Mouse (Mus musculus): Measurements from ENCODE around the gene Gnl2. TPM values are rescaled to one million over a fixed set of nuclear protein-coding genes. Genes with fewer than 3 reads are reported as not detected.

The Gnl2 gene
- total RNA-seq, 2 experiments from 2014 or later: 30.6 to 61.7 TPM

GRCm38 (mm10) chr4:125078698-125079097 lies 62.3 kb downstream of the Gnl2 start:
- no peak for ATAC-seq (ENCODE audit: poor library complexity, severe bottlenecking)

- ATAC-seq (ENCODE audit: poor library complexity, severe bottlenecking): peak; percentile 90
These were observed 68.3 kb downstream of the Gnl2 start, which contains the start of gene Meaf6 for GRCm38 (mm10) chr4:125084403-125085345. Gene Meaf6 (plus strand): TSS chr4:125085134.

GRCm38 (mm10) chr4:125085346-125085841 lies 69.0 kb downstream of the Gnl2 start:
- peak; percentile 84 for ATAC-seq (ENCODE audit: poor library complexity, severe bottlenecking)

- ATAC-seq (ENCODE audit: poor library complexity, severe bottlenecking): no peak
These were observed 76.6 kb downstream of the Gnl2 start for GRCm38 (mm10) chr4:125093031-125093430.

GRCm38 (mm10) chr4:125096066-125096465 lies 79.7 kb downstream of the Gnl2 start:
- ATAC-seq (ENCODE audit: poor library complexity, severe bottlenecking): no peak

GRCm38 (mm10) chr4:125097412-125097811 lies 81.0 kb downstream of the Gnl2 start:
- no peak for ATAC-seq (ENCODE audit: poor library complexity, severe bottlenecking)

GRCm38 (mm10) chr4:125099458-125099857 lies 83.1 kb downstream of the Gnl2 start:
- ATAC-seq (ENCODE audit: poor library complexity, severe bottlenecking): peak; percentile 76

DNA sequence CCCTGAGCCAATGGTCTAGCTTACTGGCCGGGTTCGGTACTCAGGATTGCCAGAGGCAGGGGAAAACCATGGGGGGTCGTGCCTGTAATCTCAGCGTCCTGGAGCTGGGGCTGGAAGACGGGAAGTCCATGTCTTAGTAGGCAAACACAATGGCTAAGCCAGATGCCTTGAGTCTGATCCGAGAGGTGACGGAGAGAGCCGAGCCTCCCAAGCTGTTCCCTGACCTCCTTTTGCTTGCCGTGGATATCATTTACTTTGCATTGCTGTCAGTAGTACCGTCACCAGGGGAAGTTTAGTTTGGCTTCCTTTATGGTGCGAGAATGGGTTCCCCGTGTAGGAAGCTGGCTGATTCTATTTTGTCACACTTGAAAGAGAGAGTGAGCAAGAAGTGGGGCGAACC lies 84.9 kb downstream of the Gnl2 start:
- no peak for ATAC-seq (ENCODE audit: poor library complexity, severe bottlenecking)

Other genes starting within 250 kb of the Gnl2 start
- gene Mtf1, start 214.5 kb upstream of the Gnl2 start, total RNA-seq (2015): 22.8 and 25.4 TPM in 2 replicates
- gene Mtf1, start 214.5 kb upstream of the Gnl2 start, total RNA-seq (2017): 24.5 and 24.9 TPM in 2 replicates
- 19.7 and 21.3 TPM in 2 replicates for gene Yrdc, start 165.9 kb upstream of the Gnl2 start, total RNA-seq (2015)
- gene Yrdc, start 165.9 kb upstream of the Gnl2 start, total RNA-seq (2017): 19.1 and 48.6 TPM in 2 replicates
- gene 1110065P20Rik, start 165.4 kb upstream of the Gnl2 start, total RNA-seq (2015): 5.8 and 6.3 TPM in 2 replicates
- gene 1110065P20Rik, start 165.4 kb upstream of the Gnl2 start, total RNA-seq (2017): 1.6 and 1.7 TPM in 2 replicates
- gene Maneal, start 154.4 kb upstream of the Gnl2 start, total RNA-seq (2015): 0.93 TPM in 1 of 2 replicates, not detected in the other
- not detected in 2 replicates for gene Maneal, start 154.4 kb upstream of the Gnl2 start, total RNA-seq (2017)
- gene Epha10, start 135.7 kb upstream of the Gnl2 start, total RNA-seq (2015): not detected in 2 replicates
- not detected in 2 replicates for gene Epha10, start 135.7 kb upstream of the Gnl2 start, total RNA-seq (2017)
- gene 9930104L06Rik, start 79.5 kb upstream of the Gnl2 start, total RNA-seq (2015): 2.4 and 4.0 TPM in 2 replicates
- gene 9930104L06Rik, start 79.5 kb upstream of the Gnl2 start, total RNA-seq (2017): 6.7 and 7.8 TPM in 2 replicates
- gene Cdca8, start 77.3 kb upstream of the Gnl2 start, total RNA-seq (2015): 109 and 126 TPM in 2 replicates
- gene Cdca8, start 77.3 kb upstream of the Gnl2 start, total RNA-seq (2017): 116 and 152 TPM in 2 replicates
- 9.5 and 11.9 TPM in 2 replicates for gene Rspo1, start 30.2 kb upstream of the Gnl2 start, total RNA-seq (2015)
- gene Rspo1, start 30.2 kb upstream of the Gnl2 start, total RNA-seq (2017): 4.8 and 5.9 TPM in 2 replicates
- gene Dnali1, start 49.1 kb downstream of the Gnl2 start, total RNA-seq (2015): not detected in 2 replicates
- not detected in 2 replicates for gene Dnali1, start 49.1 kb downstream of the Gnl2 start, total RNA-seq (2017)
- gene Snip1, start 50.1 kb downstream of the Gnl2 start, total RNA-seq (2015): 24.1 and 27.0 TPM in 2 replicates
- gene Snip1, start 50.1 kb downstream of the Gnl2 start, total RNA-seq (2017): 23.2 and 27.0 TPM in 2 replicates
- 40.2 and 45.5 TPM in 2 replicates for gene Meaf6, start 68.5 kb downstream of the Gnl2 start, total RNA-seq (2015)
- gene Meaf6, start 68.5 kb downstream of the Gnl2 start, total RNA-seq (2017): 45.6 and 49.1 TPM in 2 replicates
- 10.4 and 11.1 TPM in 2 replicates for gene Zc3h12a, start 111.3 kb downstream of the Gnl2 start, total RNA-seq (2015)
- gene Zc3h12a, start 111.3 kb downstream of the Gnl2 start, total RNA-seq (2017): 3.9 and 5.9 TPM in 2 replicates

Data from megakaryocyte, adult 5-6 weeks (primary cell).